Mouse (Mus musculus): ENCODE measurements around the gene H2-Aa. TPM values are rescaled to one million over a fixed set of nuclear protein-coding genes. Genes with fewer than 3 reads are reported as not detected.
A peak's percentile ranks its signal among the peaks of the same experiment; 100 is the strongest.

Gene H2-Aa
- polyA plus RNA-seq, 1 experiment from 2014 or later = 18.9 TPM

- ATAC-seq (ENCODE audit: borderline replicate concordance, extremely low read depth, low FRiP score, low TSS enrichment) = no peak
- peak within 1 kb of the TSS; percentile 34; the same call in 1 of the 2 replicates for H3K4me2 ChIP-seq
- H3K27ac ChIP-seq = peak within 1 kb of the TSS; percentile 59
- H3K4me3 ChIP-seq = no peak within 1 kb of the TSS
- no peaks in the 10 kb centered on the region for H3K27me3 ChIP-seq
- no peaks in the 10 kb centered on the region for H3K36me3 ChIP-seq
- H3K9ac ChIP-seq = no peak within 1 kb of the TSS
- WGBS = 62% methylated on average over 3 of the region's 3 CpGs
- no peaks in the 10 kb centered on the region for H3K4me1 ChIP-seq
- H3K9me3 ChIP-seq = no peaks in the 10 kb centered on the region
Measured at GRCm38 (mm10) chr17:34238706-34239105, 48.9 kb downstream of the H2-Aa start, which contains the start of gene H2-Ob. Gene H2-Ob, plus strand, starts transcription at chr17:34238903.

- Histone ChIP-seq H3K4me1 (no peaks in the 10 kb centered on the region), H3K4me3 (no peak overlapping the region), H3K27ac (no peak overlapping the region), H3K9me3 (no peaks in the 10 kb centered on the region), H3K27me3 (no peaks in the 10 kb centered on the region), H3K4me2 (no peak overlapping the region), H3K36me3 (no peaks in the 10 kb centered on the region), H3K9ac (no peak overlapping the region)
- ATAC-seq (ENCODE audit: borderline replicate concordance, extremely low read depth, low FRiP score, low TSS enrichment) = no peak
- WGBS = 78% methylated on average over 3 of the region's 3 CpGs
Measured at GRCm38 (mm10) chr17:34237741-34238140, 49.9 kb downstream of the H2-Aa start.

GRCm38 (mm10) chr17:34236691-34237090, 50.9 kb downstream of the H2-Aa start:
- no peak overlapping the region for H3K4me2 ChIP-seq
- no peak overlapping the region for H3K4me3 ChIP-seq
- no peak overlapping the region for H3K9ac ChIP-seq
- no peaks in the 10 kb centered on the region for H3K4me1 ChIP-seq
- 55% methylated on average over 5 of the region's 5 CpGs for WGBS
- no peaks in the 10 kb centered on the region for H3K27me3 ChIP-seq
- no peak for ATAC-seq (ENCODE audit: borderline replicate concordance, extremely low read depth, low FRiP score, low TSS enrichment)
- no peaks in the 10 kb centered on the region for H3K36me3 ChIP-seq
- H3K27ac ChIP-seq = no peak overlapping the region
- no peaks in the 10 kb centered on the region for H3K9me3 ChIP-seq

- Histone ChIP-seq H3K4me3 (no peak overlapping the region), H3K27ac (no peak overlapping the region), H3K9me3 (no peaks in the 10 kb centered on the region), H3K36me3 (no peaks in the 10 kb centered on the region), H3K4me2 (no peak overlapping the region), H3K27me3 (no peaks in the 10 kb centered on the region), H3K4me1 (no peaks in the 10 kb centered on the region), H3K9ac (no peak overlapping the region)
- WGBS = 48% methylated on average over 9 of the region's 9 CpGs
- no peak for ATAC-seq (ENCODE audit: borderline replicate concordance, extremely low read depth, low FRiP score, low TSS enrichment)
Measured at GRCm38 (mm10) chr17:34234926-34235325, 52.7 kb downstream of the H2-Aa start.

Other genes with a start within 250 kb of the H2-Aa start
- gene Col11a2, start 248.4 kb downstream of the H2-Aa start, polyA plus RNA-seq (2015; fragmentation: Nextera tagmentation; extraction: Ambion mirVana) = 4.1 and 5.0 TPM in 2 replicates
- gene H2-Oa, start 195.5 kb downstream of the H2-Aa start, polyA plus RNA-seq (2015; fragmentation: Nextera tagmentation; extraction: Ambion mirVana) = 0.44 and 1.0 TPM in 2 replicates
- 12.1 and 13.8 TPM in 2 replicates for gene H2-DMa, start 168.3 kb downstream of the H2-Aa start, polyA plus RNA-seq (2015; fragmentation: Nextera tagmentation; extraction: Ambion mirVana)
- 102 and 106 TPM in 2 replicates for gene Brd2, start 165.2 kb downstream of the H2-Aa start, polyA plus RNA-seq (2015; fragmentation: Nextera tagmentation; extraction: Ambion mirVana)
- gene H2-DMb2, start 144.5 kb downstream of the H2-Aa start, polyA plus RNA-seq (2015; fragmentation: Nextera tagmentation; extraction: Ambion mirVana) = 1.8 and 1.9 TPM in 2 replicates
- 2.0 and 3.2 TPM in 2 replicates for gene H2-DMb1, start 134.8 kb downstream of the H2-Aa start, polyA plus RNA-seq (2015; fragmentation: Nextera tagmentation; extraction: Ambion mirVana)
- 6.7 and 7.6 TPM in 2 replicates for gene Tap1, start 100.3 kb downstream of the H2-Aa start, polyA plus RNA-seq (2015; fragmentation: Nextera tagmentation; extraction: Ambion mirVana)
- gene Psmb9, start 100.1 kb downstream of the H2-Aa start, polyA plus RNA-seq (2015; fragmentation: Nextera tagmentation; extraction: Ambion mirVana) = 6.5 and 10.8 TPM in 2 replicates
- gene Psmb8, start 90.1 kb downstream of the H2-Aa start, polyA plus RNA-seq (2015; fragmentation: Nextera tagmentation; extraction: Ambion mirVana) = 17.1 and 29.7 TPM in 2 replicates
- 8.6 and 12.7 TPM in 2 replicates for gene Tap2, start 84.3 kb downstream of the H2-Aa start, polyA plus RNA-seq (2015; fragmentation: Nextera tagmentation; extraction: Ambion mirVana)
- 0.09 and 0.14 TPM in 2 replicates for gene H2-Ob, start 48.9 kb downstream of the H2-Aa start, polyA plus RNA-seq (2015; fragmentation: Nextera tagmentation; extraction: Ambion mirVana)
- 12.1 and 42.0 TPM in 2 replicates for gene H2-Ab1, start 30.1 kb downstream of the H2-Aa start, polyA plus RNA-seq (2015; fragmentation: Nextera tagmentation; extraction: Ambion mirVana)
- 4.7 and 12.0 TPM in 2 replicates for gene H2-Eb1, start 18.0 kb upstream of the H2-Aa start, polyA plus RNA-seq (2015; fragmentation: Nextera tagmentation; extraction: Ambion mirVana)
- 0.11 TPM in 1 of 2 replicates, not detected in the other for gene H2-Eb2, start 37.8 kb upstream of the H2-Aa start, polyA plus RNA-seq (2015; fragmentation: Nextera tagmentation; extraction: Ambion mirVana)
- 0.08 and 0.16 TPM in 2 replicates for gene Btnl2, start 67.0 kb upstream of the H2-Aa start, polyA plus RNA-seq (2015; fragmentation: Nextera tagmentation; extraction: Ambion mirVana)
- not detected in 2 replicates for gene Btnl1, start 89.3 kb upstream of the H2-Aa start, polyA plus RNA-seq (2015; fragmentation: Nextera tagmentation; extraction: Ambion mirVana)
- gene BC051142, start 111.0 kb upstream of the H2-Aa start, polyA plus RNA-seq (2015; fragmentation: Nextera tagmentation; extraction: Ambion mirVana) = 0.37 and 0.89 TPM in 2 replicates
- not detected in 2 replicates for gene Btnl4, start 189.5 kb upstream of the H2-Aa start, polyA plus RNA-seq (2015; fragmentation: Nextera tagmentation; extraction: Ambion mirVana)
- not detected in 2 replicates for gene Btnl6, start 229.5 kb upstream of the H2-Aa start, polyA plus RNA-seq (2015; fragmentation: Nextera tagmentation; extraction: Ambion mirVana)

Data from lung, embryonic 15.5 days (tissue).